Comparison of ENCODE assay signal across 1 mouse cellular context in the genomic region with DNA sequence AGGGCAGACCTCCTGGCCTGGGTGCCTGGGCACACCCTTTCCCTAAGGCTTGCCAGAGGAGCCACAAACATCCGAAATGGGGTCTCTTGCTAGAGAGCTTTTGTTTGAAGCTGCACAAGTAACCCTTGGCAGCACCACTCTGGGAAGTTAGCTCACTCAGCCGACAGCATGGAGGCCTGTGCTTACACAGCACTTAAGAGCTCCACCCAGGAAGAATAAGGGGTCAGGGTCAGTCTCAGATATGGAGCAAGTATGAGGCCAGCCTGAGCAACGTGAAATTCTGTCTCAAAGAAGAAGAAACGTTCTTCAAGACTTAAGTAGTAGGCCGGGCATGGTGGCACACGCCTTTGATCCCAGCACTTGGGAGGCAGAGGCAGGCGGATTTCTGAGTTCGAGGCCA.
TF ChIP-seq lines count a peak whose summit lies in the region.

No protein-coding gene starts in this region.

TF ChIP-seq in MEL, 35 proteins besides CTCF, POLR2A, EP300 and RAD21:
- TF ChIP-seq BHLHE40 (IDR thresholded peaks at IDR 0.05; ENCODE audit: borderline replicate concordance, low read depth, low read length) (no peak), SIN3A (IDR thresholded peaks at IDR 0.05; ENCODE audit: low read length) (no peak), GABPA (IDR thresholded peaks at IDR 0.05; ENCODE audit: low read depth, low read length) (no peak), RCOR1 (IDR thresholded peaks at IDR 0.05; ENCODE audit: low read depth, low read length) (no peak), MYC (IDR thresholded peaks at IDR 0.05; ENCODE audit: low read depth, low read length) (no peak), MAX (IDR thresholded peaks at IDR 0.05; ENCODE audit: low read length) (no peak), SMC3 (IDR thresholded peaks at IDR 0.05; ENCODE audit: low read depth, low read length) (no peak), NRF1 (IDR thresholded peaks at IDR 0.05; ENCODE audit: insufficient read depth, low read depth, low read length, poor library complexity, severe bottlenecking) (no peak), ELF1 (IDR thresholded peaks at IDR 0.05; ENCODE audit: low read depth, low read length) (no peak), KAT2A (conservative IDR thresholded peaks at IDR 0.05; ENCODE audit: low read depth, low read length) (no peak), HCFC1 (IDR thresholded peaks at IDR 0.05; ENCODE audit: low read depth, low read length) (no peak), MYB (IDR thresholded peaks at IDR 0.05; ENCODE audit: low read depth, low read length) (no peak), ZMIZ1 (IDR thresholded peaks at IDR 0.05; ENCODE audit: low read depth, low read length) (no peak)
